Mouse (Mus musculus) heart, adult 2 months (tissue): ENCODE data around the gene Rras. TPM values are rescaled to one million over a fixed set of nuclear protein-coding genes. Genes with fewer than 3 reads are reported as not detected.
"Not testable (repeated sequence)": the region's sequence is repeated elsewhere in the genome, so short reads cannot be mapped to it uniquely, and the experiment has no call there.

Source experiments
- DNase-seq, 2 experiments: peaks; one replicate each; pipeline ENCODE4 v3.0.0; 2021
- H3K27ac ChIP-seq: fragments of 200-600 bp; 2 replicates; pipeline ENCODE4 v1.8.1; 2022
- H3K27me3 ChIP-seq: fragments of 200-500 bp; 2 replicates; pipeline ENCODE4 v1.6.1; 2012; ENCODE audit warnings: mild to moderate bottlenecking, low read length, inconsistent platforms, mixed read lengths; ENCODE audit not compliant: control insufficient read depth, insufficient read depth
- H3K36me3 ChIP-seq: fragments of 200-500 bp; 2 replicates; pipeline ENCODE4 v1.6.1; 2012; ENCODE audit warnings: low read length, inconsistent platforms; ENCODE audit not compliant: control insufficient read depth, insufficient read depth
- H3K4me1 ChIP-seq: fragments of 200-500 bp; 2 replicates; pipeline ENCODE4 v1.6.1; 2011; ENCODE audit warnings: low read length; ENCODE audit not compliant: control insufficient read depth, insufficient read depth
- H3K4me3 ChIP-seq: fragments of 200-600 bp; 2 replicates; pipeline ENCODE4 v1.8.1; 2022
- H3K79me2 ChIP-seq: fragments of 200-500 bp; replicated peaks from 2 replicates; pipeline ENCODE4 v1.6.1; 2012; ENCODE audit warnings: mild to moderate bottlenecking, inconsistent platforms, low read length, moderate library complexity, mixed read lengths; ENCODE audit not compliant: control insufficient read depth, insufficient read depth
- H3K9ac ChIP-seq: fragments of 200-500 bp; 2 replicates; pipeline ENCODE4 v1.6.1; 2012; ENCODE audit warnings: low read depth, mild to moderate bottlenecking, control low read depth, inconsistent platforms, low read length, mixed read lengths
- CTCF ChIP-seq: fragments of 200-600 bp; IDR thresholded peaks from 2 replicates; pipeline ENCODE4 v1.8.1; 2022; ENCODE audit warnings: antibody characterized with exemption, mild to moderate bottlenecking, moderate library complexity
- EP300 ChIP-seq: fragments of 200-500 bp; IDR thresholded peaks from 2 replicates; pipeline ENCODE4 v1.6.1; 2011; ENCODE audit warnings: low read depth, low read length, control low read depth; ENCODE audit not compliant: insufficient read depth
- POLR2A ChIP-seq: fragments of 200-500 bp; IDR thresholded peaks from 2 replicates; pipeline ENCODE4 v1.6.1; 2011; ENCODE audit warnings: mild to moderate bottlenecking, low read depth, low read length, control low read depth; ENCODE audit not compliant: insufficient read depth
- WGBS: fragments of 180-500 bp; shearing (Covaris S2); methylation state at CpG from one replicate; pipeline ENCODE4 v1.1.7; 2018; 5-methylcytosine and 5-hydroxymethylcytosine counted together
- intact Hi-C: fragments of 180-260 bp; cut with DNase I; formaldehyde crosslinking; loops from one replicate; pipeline ENCODE4 v1.15.1; 2025
- polyA plus RNA-seq: library from polyadenylated mRNA; depleted of rRNA; stranded (reverse); fragments of >200 nt; gene quantifications from 2 replicates; pipeline ENCODE4 v1.2.3, GENCODE M21; 2012
- total RNA-seq, 2 experiments: library from RNA; stranded (reverse); gene quantifications; 2 replicates each; pipeline ENCODE4 v1.2.3; 2021

Gene Rras
- total and polyA plus RNA-seq, 3 experiments: 40.9 to 107 (median 44.3) TPM

- H3K4me3 ChIP-seq: peak overlapping the region; percentile 53
- H3K36me3 ChIP-seq: no peaks in the 10 kb centered on the region
- intact Hi-C loops: loop anchor here (1.0 to 5.0 kb wide), 2 partner anchors 37 to 106 kb away; partner anchors contain the start of gene Rps11
- H3K9ac ChIP-seq: peak overlapping the region; percentile 77
- TF ChIP-seq EP300: no peak
- TF ChIP-seq POLR2A: no peak
- no peak for TF ChIP-seq CTCF
- H3K27me3 ChIP-seq: no peaks in the 10 kb centered on the region
- peak overlapping the region; percentile 100 for H3K27ac ChIP-seq
- DNase-seq: no peak
- H3K4me1 ChIP-seq: peaks cover 8% of the 10 kb centered on the region
- peaks cover 1% of the 10 kb centered on the region; the same call in 1 of the 2 replicates for H3K79me2 ChIP-seq
- WGBS: under 1% methylated on average over 4 of the region's 4 CpGs
Observed at GRCm38 (mm10) chr7:45016761-45017160, 1.0 kb upstream of the Rras start.

DNA sequence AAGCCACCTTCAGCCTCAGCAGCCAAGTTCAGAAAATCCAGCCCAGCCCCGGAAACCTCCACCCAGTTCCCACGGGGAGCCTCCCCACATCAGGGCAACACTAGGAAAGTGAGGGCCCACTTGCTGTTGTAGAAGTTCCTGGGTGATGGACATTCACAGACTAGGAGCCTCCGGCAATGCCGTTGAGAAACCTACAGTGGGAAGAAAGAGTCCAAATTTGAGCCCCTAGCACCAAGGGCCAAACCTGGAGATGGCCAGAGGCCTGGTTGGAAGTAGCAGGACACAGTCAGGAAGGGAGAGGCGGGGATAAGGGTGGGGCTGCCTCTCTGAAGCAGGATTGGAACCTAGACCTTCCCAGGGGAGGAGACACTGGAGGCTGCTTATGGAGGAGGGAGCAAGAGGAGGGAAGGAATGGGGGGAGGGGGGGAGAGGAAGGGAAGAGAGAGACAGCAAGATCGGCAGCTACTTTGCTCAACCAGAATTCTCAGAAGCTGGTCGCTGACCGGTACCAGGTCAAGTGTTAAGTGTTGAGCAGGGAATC is 1.3 kb downstream of the Rras start:
- Histone ChIP-seq H3K4me3 (peak overlapping the region; percentile 75), H3K79me2 (peaks cover under 1% of the 10 kb centered on the region; the same call in 1 of the 2 replicates), H3K27me3 (no peaks in the 10 kb centered on the region), H3K27ac (peak overlapping the region; percentile 100), H3K9ac (peak overlapping the region; percentile 85), H3K4me1 (peaks cover 7% of the 10 kb centered on the region), H3K36me3 (no peaks in the 10 kb centered on the region)
- 15% methylated on average over 8 of the region's 8 CpGs for WGBS
- no peak for TF ChIP-seq CTCF
- 0 out of 2 replicates have a peak, but pooled peaks have one; percentile 44 for TF ChIP-seq EP300
- TF ChIP-seq POLR2A: peak; percentile 93
- intact Hi-C loops: loop anchor here (2.0 to 5.0 kb wide), 2 partner anchors 34 to 103 kb away; partner anchors contain the start of gene Rps11
- DNase-seq: peak; percentile 84 to 90

GRCm38 (mm10) chr7:45020225-45020624 is 2.5 kb downstream of the Rras start:
- intact Hi-C loops: no loop called here
- Histone ChIP-seq H3K79me2 (no peaks in the 10 kb centered on the region), H3K9ac (no peak overlapping the region), H3K4me1 (peaks cover 7% of the 10 kb centered on the region), H3K36me3 (no peaks in the 10 kb centered on the region), H3K27me3 (no peaks in the 10 kb centered on the region), H3K27ac (no peak overlapping the region), H3K4me3 (no peak overlapping the region)
- TF ChIP-seq EP300: no peak
- no peak for TF ChIP-seq POLR2A
- TF ChIP-seq CTCF: no peak
- 82% methylated on average over 9 of the region's 9 CpGs for WGBS
- no peak for DNase-seq

DNA sequence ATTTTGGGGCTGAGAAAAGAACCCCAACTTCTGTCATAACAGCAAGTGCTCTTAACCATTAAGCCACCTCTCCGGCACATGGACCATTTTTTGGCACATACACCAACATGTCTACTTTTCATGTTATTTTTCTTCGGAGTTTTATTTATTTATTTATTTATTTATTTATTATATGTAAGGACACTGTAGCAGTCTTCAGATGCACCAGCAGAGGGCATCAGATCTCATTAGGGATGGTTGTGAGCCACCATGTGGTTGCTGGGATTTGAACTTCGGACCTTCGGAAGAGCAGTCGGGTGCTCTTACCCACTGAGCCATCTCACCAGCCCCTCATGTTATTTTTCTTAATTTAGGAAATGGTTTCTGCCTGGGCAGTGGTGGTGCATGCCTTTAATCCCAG is 6.0 kb downstream of the Rras start:
- DNase-seq, H3K27ac ChIP-seq, H3K36me3 ChIP-seq, H3K9ac ChIP-seq, intact Hi-C loops, H3K27me3 ChIP-seq, H3K79me2 ChIP-seq, H3K4me3 ChIP-seq: not testable (repeated sequence)
- TF ChIP-seq CTCF: peak; percentile 60
- TF ChIP-seq POLR2A: peak; percentile 3; the same call in 1 of the 2 replicates
- H3K4me1 ChIP-seq: peaks cover 11% of the 10 kb centered on the region
- WGBS: 64% methylated on average over 5 of the region's 5 CpGs

DNA sequence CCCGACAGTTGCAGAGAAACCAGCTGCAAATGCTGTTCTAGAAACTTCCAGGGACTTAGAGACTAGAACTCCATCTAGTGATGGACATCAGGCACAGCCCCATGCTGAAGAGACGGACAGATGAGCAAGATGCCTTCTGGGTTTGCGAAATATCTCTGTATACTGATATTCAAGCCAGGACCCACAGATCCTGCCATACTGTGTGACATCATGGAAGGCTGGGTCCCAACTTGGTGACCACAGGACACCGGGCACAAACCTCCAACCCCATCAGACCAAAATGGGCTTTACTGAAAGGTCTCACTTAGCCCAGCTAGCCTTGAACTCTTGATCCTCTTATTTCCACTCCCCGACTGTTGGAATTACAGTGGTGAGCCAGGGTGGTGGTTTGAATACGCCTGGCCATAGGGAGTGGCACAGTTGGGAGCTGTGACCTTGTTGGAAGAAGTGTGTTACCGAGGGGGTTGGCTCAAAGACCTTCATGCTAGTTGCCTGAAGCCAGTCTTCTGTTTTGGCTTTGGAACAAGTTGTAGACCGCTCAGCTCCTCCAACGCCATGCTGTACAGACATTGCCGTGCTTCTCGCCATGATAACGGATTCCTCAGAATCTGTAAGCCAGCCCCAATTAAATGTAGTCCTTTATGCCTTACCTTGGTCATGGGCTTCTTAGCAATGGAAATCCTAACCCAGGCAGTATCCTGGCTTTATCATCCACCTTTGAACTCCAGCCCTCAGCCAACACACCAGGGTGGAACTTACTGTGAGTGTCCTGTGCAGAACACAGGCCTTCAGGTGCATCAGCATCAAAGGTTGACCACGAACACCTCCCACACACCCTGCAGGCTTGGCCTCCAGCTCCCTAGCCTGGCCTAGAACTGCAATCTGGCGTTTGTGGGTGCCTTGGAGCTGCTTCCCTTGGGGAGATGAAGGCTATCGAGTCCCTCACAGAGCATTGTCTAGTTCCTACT is 6.8 kb downstream of the Rras start:
- Histone ChIP-seq H3K4me1 (peaks cover 8% of the 10 kb centered on the region), H3K36me3 (no peaks in the 10 kb centered on the region), H3K27me3 (no peaks in the 10 kb centered on the region), H3K27ac (no peak overlapping the region), H3K79me2 (no peaks in the 10 kb centered on the region), H3K4me3 (no peak overlapping the region), H3K9ac (no peak overlapping the region)
- TF ChIP-seq CTCF (0 out of 2 replicates have a peak, but pooled peaks have one; percentile 9), POLR2A (no peak)
- DNase-seq: no peak
- intact Hi-C loops: no loop called here
- 78% methylated on average over 15 of the region's 15 CpGs for WGBS
